ENCODE assay signal across 8 mouse cellular contexts in genomic region chr1:134302568-134303238, GRCm38 (mm10). TPM values are rescaled to one million over a fixed set of nuclear protein-coding genes. Genes with fewer than 3 reads are reported as not detected.
DNase-seq lines count a peak whose midpoint lies in the region; ATAC-seq lines count a peak whose summit lies in the region.

No protein-coding gene starts in this region.

- H3K4me1 ChIP-seq in forebrain, embryonic 15.5 days = peaks cover 25% of the 10 kb centered on the region
- H3K4me1 ChIP-seq in limb, embryonic 12.5 days (replicated peaks) = peaks cover 27% of the 10 kb centered on the region
- H3K4me1 ChIP-seq in midbrain, embryonic 12.5 days = peaks cover 29% of the 10 kb centered on the region

- ATAC-seq in forebrain, embryonic 15.5 days (replicated peaks) = no peak
- peak; percentile 81 to 82 for ATAC-seq in hematopoietic stem cell, adult 5-6 weeks (replicated peaks in 1 of 2; ENCODE audit: insufficient read depth in 1 of 2, low FRiP score in 2 of 2, low TSS enrichment in 1 of 2, low read depth in 1 of 2, poor library complexity in 2 of 2, severe bottlenecking in 2 of 2)
- no peak; the same call in 1 of the 2 replicates for ATAC-seq in limb, embryonic 12.5 days (ENCODE audit: insufficient number of reproducible peaks, insufficient read depth, low FRiP score, low TSS enrichment, low read depth)
- ATAC-seq in midbrain, embryonic 12.5 days (ENCODE audit: low FRiP score, low read depth) = peak; percentile 28; the same call in 1 of the 2 replicates

- no peak overlapping the region for H3K4me2 ChIP-seq in forebrain, embryonic 15.5 days (replicated peaks)
- H3K4me2 ChIP-seq in limb, embryonic 12.5 days = no peak overlapping the region
- H3K4me2 ChIP-seq in midbrain, embryonic 12.5 days (replicated peaks) = no peak overlapping the region

- peaks cover 20% of the 10 kb centered on the region for H3K27me3 ChIP-seq in forebrain, embryonic 15.5 days
- H3K27me3 ChIP-seq in limb, embryonic 12.5 days = peaks cover 35% of the 10 kb centered on the region
- H3K27me3 ChIP-seq in midbrain, embryonic 12.5 days = peaks cover 40% of the 10 kb centered on the region

- DNase-seq in ovary, postnatal 14 days (ENCODE audit: low spot score) = peak; percentile 16
- no peak for DNase-seq in ovary, adult 18-20 months (ENCODE audit: low spot score)
- DNase-seq in frontal cortex, postnatal 25 days (ENCODE audit: low spot score in 2 of 2) = no peak
- no peak for DNase-seq in right cerebral cortex, adult 2 months (ENCODE audit: low spot score in 2 of 2)

- H3K9ac ChIP-seq in forebrain, embryonic 15.5 days (replicated peaks) = 0 out of 2 replicates have a peak overlapping the region, but pooled peaks have one; percentile 5
- H3K9ac ChIP-seq in limb, embryonic 12.5 days (replicated peaks) = no peak overlapping the region
- H3K9ac ChIP-seq in midbrain, embryonic 12.5 days (replicated peaks) = 0 out of 2 replicates have a peak overlapping the region, but pooled peaks have one; percentile 6

- H3K36me3 ChIP-seq in forebrain, embryonic 15.5 days = no peaks in the 10 kb centered on the region
- H3K36me3 ChIP-seq in limb, embryonic 12.5 days = peaks cover 10% of the 10 kb centered on the region
- no peaks in the 10 kb centered on the region for H3K36me3 ChIP-seq in midbrain, embryonic 12.5 days

- H3K4me3 ChIP-seq in forebrain, embryonic 15.5 days = no peak overlapping the region
- no peak overlapping the region for H3K4me3 ChIP-seq in limb, embryonic 12.5 days (replicated peaks)
- no peak overlapping the region for H3K4me3 ChIP-seq in midbrain, embryonic 12.5 days

- H3K9me3 ChIP-seq in forebrain, embryonic 15.5 days = no peaks in the 10 kb centered on the region
- no peaks in the 10 kb centered on the region for H3K9me3 ChIP-seq in limb, embryonic 12.5 days
- no peaks in the 10 kb centered on the region for H3K9me3 ChIP-seq in midbrain, embryonic 12.5 days

- WGBS in forebrain, embryonic 15.5 days = 19% methylated on average over 8 of the region's 8 CpGs
- WGBS in limb, embryonic 12.5 days = 54% methylated on average over 8 of the region's 8 CpGs
- WGBS in midbrain, embryonic 12.5 days = 16% methylated on average over 8 of the region's 8 CpGs

- H3K27ac ChIP-seq in forebrain, embryonic 15.5 days (replicated peaks) = peak overlapping the region; percentile 54
- H3K27ac ChIP-seq in limb, embryonic 12.5 days = peak overlapping the region; percentile 81
- peak overlapping the region; percentile 74 for H3K27ac ChIP-seq in midbrain, embryonic 12.5 days (replicated peaks)

RNA-seq across cellular contexts. Expression of gene Myog, which starts 12.9 kb away (rescaled TPM):
- polyA plus RNA-seq in forebrain, embryonic 15.5 days (2015; fragmentation: Nextera tagmentation; extraction: Ambion mirVana) = 0.22 TPM in 1 of 2 replicates, not detected in the other
- total RNA-seq in hematopoietic stem cell, adult 5-6 weeks (2017) = not detected in 2 replicates
- 108 and 119 TPM in 2 replicates for polyA plus RNA-seq in limb, embryonic 12.5 days (2016; fragmentation: Nextera tagmentation; extraction: Ambion mirVana)
- 0.11 and 0.30 TPM in 2 replicates for polyA plus RNA-seq in midbrain, embryonic 12.5 days (2016; fragmentation: Nextera tagmentation; extraction: Ambion mirVana)

RNA-seq across cellular contexts. Expression of gene Ppfia4, which starts 30.0 kb away (rescaled TPM):
- 9.3 and 11.3 TPM in 2 replicates for polyA plus RNA-seq in forebrain, embryonic 15.5 days (2015; fragmentation: Nextera tagmentation; extraction: Ambion mirVana)
- 0.50 and 0.88 TPM in 2 replicates for total RNA-seq in hematopoietic stem cell, adult 5-6 weeks (2017)
- 6.5 and 6.7 TPM in 2 replicates for polyA plus RNA-seq in limb, embryonic 12.5 days (2016; fragmentation: Nextera tagmentation; extraction: Ambion mirVana)
- 5.1 and 5.3 TPM in 2 replicates for polyA plus RNA-seq in midbrain, embryonic 12.5 days (2016; fragmentation: Nextera tagmentation; extraction: Ambion mirVana)

RNA-seq across cellular contexts. Expression of gene Tmem183a, which starts 59.1 kb away (rescaled TPM):
- 139 and 150 TPM in 2 replicates for polyA plus RNA-seq in forebrain, embryonic 15.5 days (2015; fragmentation: Nextera tagmentation; extraction: Ambion mirVana)
- total RNA-seq in hematopoietic stem cell, adult 5-6 weeks (2017) = 44.3 and 84.2 TPM in 2 replicates
- 96.6 and 99.3 TPM in 2 replicates for polyA plus RNA-seq in limb, embryonic 12.5 days (2016; fragmentation: Nextera tagmentation; extraction: Ambion mirVana)
- 118 and 120 TPM in 2 replicates for polyA plus RNA-seq in midbrain, embryonic 12.5 days (2016; fragmentation: Nextera tagmentation; extraction: Ambion mirVana)

Comparison
In these comparisons a context has a peak if more than half of its experiments do, and no peak if none do; other contexts are left out.
1. ATAC-seq: peak in hematopoietic stem cell, adult 5-6 weeks (2 of 2) and midbrain, embryonic 12.5 days (single experiment); none in forebrain, embryonic 15.5 days (single experiment) and limb, embryonic 12.5 days (single experiment).
2. RNA of gene Myog, which starts 12.9 kb away (polyA plus RNA-seq): 108 to 119 TPM in limb, embryonic 12.5 days; 0.22 TPM in forebrain, embryonic 15.5 days and 0.11 to 0.30 TPM in midbrain, embryonic 12.5 days; every median in the first group is over 10 times any median in the second.
3. Peak in every context shown above with its lines, with median percentiles within 50 percentile points of each other: H3K27ac ChIP-seq.